Mouse (Mus musculus) midbrain, postnatal 0 days (tissue): Measurements from ENCODE around the gene Rasl10b. TPM values are rescaled to one million over a fixed set of nuclear protein-coding genes. Genes with fewer than 3 reads are reported as not detected.

Experiments used
- ATAC-seq: fragments of 200-750 bp; cut with Nextera tagmentation; 2 replicates; pipeline ENCODE4 v1.8.0; 2017; ENCODE audit warnings: moderate number of reproducible peaks, mild to moderate bottlenecking, moderate TSS enrichment, moderate library complexity; ENCODE audit not compliant: low FRiP score
- DNase-seq: peaks from one replicate; pipeline ENCODE4 v3.0.0-alpha.2; 2015; ENCODE audit warnings: low spot score
- H3K27ac ChIP-seq: fragments of 300-500 bp; sonication (generic); 2 replicates; pipeline ENCODE4 v1.5.1; 2014; ENCODE audit warnings: low read depth, mild to moderate bottlenecking, low read length, mixed read lengths
- H3K27me3 ChIP-seq: fragments of 300-500 bp; sonication (generic); 2 replicates; pipeline ENCODE4 v1.6.1; 2014; ENCODE audit warnings: low read length, control low read depth, mixed read lengths; ENCODE audit not compliant: insufficient read depth
- H3K36me3 ChIP-seq: fragments of 300-500 bp; sonication (generic); 2 replicates; pipeline ENCODE4 v1.6.1; 2014; ENCODE audit warnings: low read length, control low read depth, mixed read lengths; ENCODE audit not compliant: insufficient read depth
- H3K4me1 ChIP-seq: fragments of 300-500 bp; sonication (generic); 2 replicates; pipeline ENCODE4 v1.6.1; 2014; ENCODE audit warnings: mild to moderate bottlenecking, control low read depth, antibody characterized with exemption, low read length, mixed read lengths; ENCODE audit not compliant: insufficient read depth
- H3K4me2 ChIP-seq: fragments of 300-500 bp; sonication (generic); 2 replicates; pipeline ENCODE4 v1.6.1; 2014; ENCODE audit warnings: low read depth, mild to moderate bottlenecking, low read length, mixed read lengths; ENCODE audit not compliant: poor library complexity, severe bottlenecking
- H3K4me3 ChIP-seq: fragments of 300-500 bp; sonication (generic); 2 replicates; pipeline ENCODE4 v1.5.1; 2014; ENCODE audit warnings: low read depth, mild to moderate bottlenecking, low read length, moderate library complexity
- H3K9ac ChIP-seq: fragments of 300-500 bp; sonication (generic); replicated peaks from 2 replicates; pipeline ENCODE4 v1.6.1; 2014; ENCODE audit warnings: mild to moderate bottlenecking, low read length, moderate library complexity, mixed read lengths; ENCODE audit not compliant: poor library complexity, severe bottlenecking
- H3K9me3 ChIP-seq: fragments of 300-500 bp; sonication (generic); 2 replicates; pipeline ENCODE4 v1.6.1; 2016; ENCODE audit warnings: low read length, control low read depth
- CTCF ChIP-seq: IDR thresholded peaks from 2 replicates; pipeline ENCODE4 v1.5.1; 2016; ENCODE audit warnings: antibody characterized with exemption, mild to moderate bottlenecking
- WGBS: fragments of 180-500 bp; shearing (Covaris S2); extraction: QIAGEN DNeasy Blood & Tissue Kit; methylation state at CpG from one replicate; pipeline ENCODE4 v1.1.7; 2014; 5-methylcytosine and 5-hydroxymethylcytosine counted together
- polyA plus RNA-seq: library from polyadenylated mRNA; unstranded; fragments of >200 nt; fragmentation: Nextera tagmentation; extraction: Ambion mirVana; gene quantifications from 2 replicates; pipeline ENCODE4 v1.2.1, GENCODE M21; 2015
- total RNA-seq: library from RNA; depleted of rRNA; stranded (reverse); fragments of >200 nt; gene quantifications from 2 replicates; pipeline ENCODE4 v1.2.3, GENCODE M21; 2014

Gene Rasl10b
- total and polyA plus RNA-seq, 2 experiments from 2014 or later: 43.9 to 126 TPM

- DNase-seq (peak; percentile 63), ATAC-seq (peak; percentile 58; the same call in 1 of the 2 replicates)
- H3K27ac ChIP-seq: no peak overlapping the region
- H3K4me1 ChIP-seq: no peaks in the 10 kb centered on the region
- H3K36me3 ChIP-seq: peaks cover 4% of the 10 kb centered on the region; the same call in 1 of the 2 replicates
- WGBS: 10% methylated on average over 38 of the region's 38 CpGs
- H3K9me3 ChIP-seq: no peaks in the 10 kb centered on the region
- H3K4me3 ChIP-seq: 0 out of 2 replicates have a peak overlapping the region, but pooled peaks have one; percentile 4
- TF ChIP-seq CTCF: peak; percentile 46
- no peak overlapping the region for H3K9ac ChIP-seq
- peaks cover 4% of the 10 kb centered on the region; the same call in 1 of the 2 replicates for H3K27me3 ChIP-seq
- H3K4me2 ChIP-seq: peak overlapping the region; percentile 37
Observed at GRCm38 (mm10) chr11:83418566-83418965, 9.6 kb downstream of the Rasl10b start.

GRCm38 (mm10) chr11:83420338-83420737 is 11.4 kb downstream of the Rasl10b start:
- peaks cover 4% of the 10 kb centered on the region; the same call in 1 of the 2 replicates for H3K36me3 ChIP-seq
- H3K4me3 ChIP-seq: no peak overlapping the region
- no peaks in the 10 kb centered on the region for H3K9me3 ChIP-seq
- H3K4me1 ChIP-seq: no peaks in the 10 kb centered on the region
- H3K4me2 ChIP-seq: no peak overlapping the region
- DNase-seq: no peak
- H3K27me3 ChIP-seq: peaks cover 4% of the 10 kb centered on the region; the same call in 1 of the 2 replicates
- ATAC-seq: no peak
- H3K27ac ChIP-seq: no peak overlapping the region
- TF ChIP-seq CTCF: peak; percentile 61
- no peak overlapping the region for H3K9ac ChIP-seq
- 47% methylated on average over 4 of the region's 4 CpGs for WGBS

GRCm38 (mm10) chr11:83421305-83421704 is 12.4 kb downstream of the Rasl10b start:
- Histone ChIP-seq H3K4me1 (no peaks in the 10 kb centered on the region), H3K4me2 (no peak overlapping the region), H3K9ac (no peak overlapping the region), H3K36me3 (peaks cover 2% of the 10 kb centered on the region; the same call in 1 of the 2 replicates), H3K27ac (no peak overlapping the region), H3K27me3 (peaks cover 4% of the 10 kb centered on the region; the same call in 1 of the 2 replicates), H3K4me3 (no peak overlapping the region), H3K9me3 (no peaks in the 10 kb centered on the region)
- no peak for TF ChIP-seq CTCF
- WGBS: 9% methylated on average over 9 of the region's 9 CpGs
- no peak for ATAC-seq
- no peak for DNase-seq

- H3K9ac ChIP-seq: no peak overlapping the region
- peak; percentile 94 for TF ChIP-seq CTCF
- H3K36me3 ChIP-seq: no peaks in the 10 kb centered on the region
- no peaks in the 10 kb centered on the region for H3K9me3 ChIP-seq
- H3K4me3 ChIP-seq: no peak overlapping the region
- H3K4me2 ChIP-seq: no peak overlapping the region
- DNase-seq (peak; percentile 85), ATAC-seq (peak; percentile 68)
- 6% methylated on average over 8 of the region's 8 CpGs for WGBS
- H3K4me1 ChIP-seq: no peaks in the 10 kb centered on the region
- H3K27ac ChIP-seq: no peak overlapping the region
- peaks cover 14% of the 10 kb centered on the region for H3K27me3 ChIP-seq
Observed at GRCm38 (mm10) chr11:83424681-83425080, 15.7 kb downstream of the Rasl10b start.

- ATAC-seq (no peak), DNase-seq (no peak)
- H3K36me3 ChIP-seq: no peaks in the 10 kb centered on the region
- no peaks in the 10 kb centered on the region for H3K4me1 ChIP-seq
- no peak overlapping the region for H3K9ac ChIP-seq
- H3K4me3 ChIP-seq: no peak overlapping the region
- H3K27ac ChIP-seq: no peak overlapping the region
- no peak overlapping the region for H3K4me2 ChIP-seq
- 49% methylated on average over 16 of the region's 17 CpGs for WGBS
- peaks cover 10% of the 10 kb centered on the region for H3K27me3 ChIP-seq
- H3K9me3 ChIP-seq: no peaks in the 10 kb centered on the region
- no peak for TF ChIP-seq CTCF
Observed at GRCm38 (mm10) chr11:83426964-83427363, 18.0 kb downstream of the Rasl10b start.

GRCm38 (mm10) chr11:83429355-83429754 is 20.4 kb downstream of the Rasl10b start, which contains the start of gene Gas2l2:
TSS of gene Gas2l2 (minus strand) at chr11:83429455.
- TF ChIP-seq CTCF: no peak
- DNase-seq (no peak), ATAC-seq (no peak)
- H3K9ac ChIP-seq: no peak within 1 kb of the TSS
- no peaks in the 10 kb centered on the region for H3K36me3 ChIP-seq
- H3K27ac ChIP-seq: no peak within 1 kb of the TSS
- H3K4me2 ChIP-seq: no peak within 1 kb of the TSS
- WGBS: 56% methylated on average over 5 of the region's 5 CpGs
- H3K27me3 ChIP-seq: peaks cover 10% of the 10 kb centered on the region
- no peak within 1 kb of the TSS for H3K4me3 ChIP-seq
- no peaks in the 10 kb centered on the region for H3K9me3 ChIP-seq
- H3K4me1 ChIP-seq: no peaks in the 10 kb centered on the region
